Mouse (Mus musculus) stomach, embryonic 15.5 days (tissue): ENCODE measurements around the gene Zfp36l1. TPM values are rescaled to one million over a fixed set of nuclear protein-coding genes. Genes with fewer than 3 reads are reported as not detected.

Experiments
- ATAC-seq: fragments of 200-750 bp; cut with Nextera tagmentation; 2 replicates; pipeline ENCODE4 v1.8.0; 2017; ENCODE audit warnings: low read depth, moderate number of reproducible peaks, moderate TSS enrichment; ENCODE audit not compliant: insufficient read depth, low FRiP score
- H3K27ac ChIP-seq: fragments of 300-500 bp; sonication (generic); 2 replicates; pipeline ENCODE4 v1.5.1; 2015; ENCODE audit warnings: mild to moderate bottlenecking, inconsistent platforms
- H3K27me3 ChIP-seq: fragments of 300-500 bp; sonication (generic); replicated peaks from 2 replicates; pipeline ENCODE4 v1.6.1; 2015; ENCODE audit warnings: inconsistent platforms
- H3K36me3 ChIP-seq: fragments of 300-500 bp; sonication (generic); 2 replicates; pipeline ENCODE4 v1.6.1; 2015; ENCODE audit warnings: inconsistent platforms
- H3K4me1 ChIP-seq: fragments of 300-500 bp; sonication (generic); 2 replicates; pipeline ENCODE4 v1.6.1; 2015; ENCODE audit warnings: inconsistent platforms
- H3K4me2 ChIP-seq: fragments of 300-500 bp; sonication (generic); 2 replicates; pipeline ENCODE4 v1.6.1; 2015; ENCODE audit warnings: mild to moderate bottlenecking, inconsistent platforms
- H3K4me3 ChIP-seq: fragments of 300-500 bp; sonication (generic); replicated peaks from 2 replicates; pipeline ENCODE4 v1.5.1; 2015; ENCODE audit warnings: inconsistent platforms
- H3K9ac ChIP-seq: fragments of 300-500 bp; sonication (generic); 2 replicates; pipeline ENCODE4 v1.6.1; 2015; ENCODE audit warnings: inconsistent platforms
- H3K9me3 ChIP-seq: fragments of 300-500 bp; sonication (generic); 2 replicates; pipeline ENCODE4 v1.6.1; 2016; ENCODE audit warnings: inconsistent platforms
- WGBS: fragments of 180-500 bp; shearing (Covaris S2); methylation state at CpG from one replicate; pipeline ENCODE4 v1.1.7; 2015; 5-methylcytosine and 5-hydroxymethylcytosine counted together
- polyA plus RNA-seq: library from polyadenylated mRNA; unstranded; fragments of >200 nt; fragmentation: Nextera tagmentation; extraction: Ambion mirVana; gene quantifications from 2 replicates; pipeline ENCODE4 v1.2.1, GENCODE M21; 2015

The Zfp36l1 gene
- polyA plus RNA-seq, 1 experiment from 2014 or later, result 146 TPM

DNA sequence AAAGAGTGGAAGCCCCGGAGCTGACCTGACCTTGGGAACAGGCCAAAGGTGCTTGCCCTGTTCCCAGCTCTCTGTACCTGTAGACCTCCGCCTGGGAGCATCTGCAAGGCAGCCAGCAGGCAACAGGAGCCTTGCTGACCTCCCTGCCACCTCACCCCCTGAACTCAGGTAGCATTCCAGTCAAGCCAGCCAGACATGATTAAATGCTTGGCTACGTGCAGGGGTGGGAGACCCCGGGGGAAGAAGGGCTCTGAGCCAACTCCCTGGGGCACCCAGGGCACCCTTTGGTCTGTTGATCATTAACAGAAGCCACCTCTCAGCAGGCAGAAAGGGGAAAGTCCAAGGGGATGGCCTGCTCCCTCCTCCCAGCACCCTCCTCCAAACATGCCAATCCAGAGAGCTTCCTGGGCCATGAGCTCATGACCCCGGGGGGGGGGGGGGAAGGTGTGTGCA, 9.3 kb downstream of the Zfp36l1 start:
- peak overlapping the region; percentile 88 for H3K27ac ChIP-seq
- H3K4me3 ChIP-seq, result no peak overlapping the region
- ATAC-seq, result peak; percentile 86
- H3K4me1 ChIP-seq, result peaks cover 4% of the 10 kb centered on the region
- no peak overlapping the region for H3K9ac ChIP-seq
- H3K4me2 ChIP-seq, result peak overlapping the region; percentile 32; the same call in 1 of the 2 replicates
- no peaks in the 10 kb centered on the region for H3K9me3 ChIP-seq
- 20% methylated on average over 5 of the region's 5 CpGs for WGBS
- H3K36me3 ChIP-seq, result peaks cover 7% of the 10 kb centered on the region; the same call in 1 of the 2 replicates
- H3K27me3 ChIP-seq, result no peaks in the 10 kb centered on the region

DNA sequence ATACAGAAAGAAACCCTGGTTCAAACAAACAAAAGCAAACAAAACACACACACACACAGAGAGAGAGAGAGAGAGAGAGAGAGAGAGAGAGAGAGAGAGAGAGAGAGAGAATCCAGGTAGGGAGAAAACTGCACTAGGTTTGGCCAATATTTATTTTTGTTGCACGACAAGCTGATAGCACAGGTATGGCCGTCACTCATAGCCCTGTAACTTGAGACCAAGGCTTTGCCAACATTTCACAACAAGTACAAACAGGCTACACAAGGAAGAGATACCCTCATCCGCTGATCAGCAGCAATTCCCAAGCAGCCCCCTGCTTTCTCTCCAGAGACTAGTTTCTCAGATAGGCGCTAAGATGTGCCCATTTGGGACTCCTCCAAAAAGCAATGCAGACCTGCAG, 9.7 kb downstream of the Zfp36l1 start:
- 41% methylated on average over 4 of the region's 4 CpGs for WGBS
- Histone ChIP-seq H3K9me3 (no peaks in the 10 kb centered on the region), H3K4me1 (peaks cover 4% of the 10 kb centered on the region), H3K36me3 (peaks cover 7% of the 10 kb centered on the region; the same call in 1 of the 2 replicates), H3K4me2 (peak overlapping the region; percentile 32; the same call in 1 of the 2 replicates), H3K4me3 (no peak overlapping the region), H3K27me3 (no peaks in the 10 kb centered on the region), H3K9ac (no peak overlapping the region), H3K27ac (peak overlapping the region; percentile 88)
- ATAC-seq, result peak; percentile 74

GRCm38 (mm10) chr12:80098825-80099224, 14.0 kb downstream of the Zfp36l1 start:
- no peak for ATAC-seq
- no peaks in the 10 kb centered on the region for H3K9me3 ChIP-seq
- WGBS, result 75% methylated on average over 1 of the region's 1 CpGs
- no peaks in the 10 kb centered on the region for H3K36me3 ChIP-seq
- H3K4me1 ChIP-seq, result no peaks in the 10 kb centered on the region
- H3K4me3 ChIP-seq, result no peak overlapping the region
- H3K27me3 ChIP-seq, result no peaks in the 10 kb centered on the region
- no peak overlapping the region for H3K9ac ChIP-seq
- H3K4me2 ChIP-seq, result no peak overlapping the region
- peak overlapping the region; percentile 48; the same call in 1 of the 2 replicates for H3K27ac ChIP-seq

DNA sequence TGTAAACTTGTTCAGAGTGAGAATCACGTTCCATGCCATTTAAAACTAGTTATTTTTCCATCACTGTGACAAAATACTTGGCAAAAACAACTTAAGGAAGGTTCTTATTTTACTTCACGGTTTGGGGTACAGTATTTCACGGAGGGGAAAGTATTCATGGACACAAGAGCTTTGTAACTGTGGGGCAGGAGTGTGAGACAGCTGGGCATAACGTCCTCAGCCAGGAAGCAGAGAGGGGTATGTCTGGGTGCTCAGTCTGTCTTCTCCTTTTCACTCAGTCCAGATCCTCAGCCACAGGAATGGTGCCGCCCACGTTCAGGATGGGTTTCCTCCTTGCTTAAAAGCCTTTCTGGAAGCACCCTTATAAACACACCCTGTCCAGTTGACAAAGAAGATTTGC, 16.1 kb downstream of the Zfp36l1 start:
- peaks cover 7% of the 10 kb centered on the region; the same call in 1 of the 2 replicates for H3K4me1 ChIP-seq
- H3K27ac ChIP-seq, result no peak overlapping the region
- no peak for ATAC-seq
- no peak overlapping the region for H3K9ac ChIP-seq
- H3K36me3 ChIP-seq, result no peaks in the 10 kb centered on the region
- H3K4me2 ChIP-seq, result no peak overlapping the region
- no peaks in the 10 kb centered on the region for H3K27me3 ChIP-seq
- 75% methylated on average over 6 of the region's 6 CpGs for WGBS
- no peak overlapping the region for H3K4me3 ChIP-seq
- H3K9me3 ChIP-seq, result no peaks in the 10 kb centered on the region

GRCm38 (mm10) chr12:80092787-80093186, 20.0 kb downstream of the Zfp36l1 start:
- no peak for ATAC-seq
- no peak overlapping the region for H3K9ac ChIP-seq
- H3K27ac ChIP-seq, result no peak overlapping the region
- no peak overlapping the region for H3K4me3 ChIP-seq
- no peaks in the 10 kb centered on the region for H3K36me3 ChIP-seq
- H3K4me1 ChIP-seq, result peaks cover 16% of the 10 kb centered on the region; the same call in 1 of the 2 replicates
- H3K27me3 ChIP-seq, result no peaks in the 10 kb centered on the region
- H3K4me2 ChIP-seq, result no peak overlapping the region
- H3K9me3 ChIP-seq, result no peaks in the 10 kb centered on the region

DNA sequence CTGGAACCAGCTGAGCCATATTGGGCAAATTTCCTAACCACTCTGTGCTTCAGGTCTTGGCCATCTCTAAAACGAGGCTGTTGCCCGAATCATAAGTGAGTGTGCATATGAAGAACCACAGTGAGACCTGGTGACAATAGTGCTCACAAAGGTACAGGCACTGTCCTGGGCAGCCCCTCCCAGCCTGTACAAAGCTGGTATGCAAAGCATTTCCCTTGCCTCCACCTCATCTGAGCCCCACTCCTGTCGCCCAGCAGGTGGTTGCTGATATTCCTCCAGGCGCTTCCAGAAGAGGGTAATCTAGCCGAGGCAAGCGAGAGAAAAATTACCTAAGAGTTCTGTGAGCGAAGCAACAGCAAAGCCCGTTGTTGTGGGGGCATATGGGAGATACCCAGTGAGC, 21.7 kb downstream of the Zfp36l1 start:
- H3K9ac ChIP-seq, result no peak overlapping the region
- 35% methylated on average over 8 of the region's 8 CpGs for WGBS

DNA sequence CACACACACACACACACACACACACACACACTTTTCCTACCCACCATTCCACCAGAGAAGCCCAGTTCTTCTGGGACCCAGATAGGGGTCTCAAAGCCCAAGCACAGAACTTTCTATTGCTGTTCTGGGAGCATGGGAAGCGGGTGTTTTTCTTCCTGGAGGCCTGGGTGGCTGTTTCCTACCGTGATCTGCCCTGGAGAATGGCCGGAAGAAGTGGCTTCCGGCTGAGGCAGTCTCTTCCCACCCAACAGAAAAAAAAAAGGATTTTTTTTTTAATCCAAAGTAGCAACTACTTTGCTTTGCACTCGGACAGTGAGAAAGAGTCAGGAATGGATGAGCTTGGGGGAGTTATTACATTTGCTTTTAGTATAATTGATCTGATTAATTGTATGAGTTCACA, 22.3 kb downstream of the Zfp36l1 start:
- H3K4me2 ChIP-seq, result no peak overlapping the region
- H3K9me3 ChIP-seq, result no peaks in the 10 kb centered on the region

More for the DNA sequence above, 21.7 kb downstream of the Zfp36l1 start:
- Histone ChIP-seq H3K4me3 (no peak overlapping the region), H3K9me3 (no peaks in the 10 kb centered on the region), H3K4me2 (peak overlapping the region; percentile 32), H3K4me1 (peaks cover 16% of the 10 kb centered on the region; the same call in 1 of the 2 replicates), H3K27me3 (no peaks in the 10 kb centered on the region), H3K36me3 (no peaks in the 10 kb centered on the region), H3K27ac (peak overlapping the region; percentile 28; the same call in 1 of the 2 replicates)
- no peak for ATAC-seq

GRCm38 (mm10) chr12:80088143-80088542, 24.7 kb downstream of the Zfp36l1 start:
- Histone ChIP-seq H3K36me3 (no peaks in the 10 kb centered on the region), H3K4me2 (no peak overlapping the region), H3K27me3 (no peaks in the 10 kb centered on the region), H3K27ac (no peak overlapping the region), H3K9ac (no peak overlapping the region), H3K4me3 (no peak overlapping the region), H3K9me3 (no peaks in the 10 kb centered on the region), H3K4me1 (peaks cover 31% of the 10 kb centered on the region)
- WGBS, result 73% methylated on average over 4 of the region's 4 CpGs
- ATAC-seq, result peak; percentile 45; the same call in 1 of the 2 replicates

More for the DNA sequence above, 22.3 kb downstream of the Zfp36l1 start:
- 64% methylated on average over 5 of the region's 5 CpGs for WGBS
- Histone ChIP-seq H3K9ac (no peak overlapping the region), H3K27me3 (no peaks in the 10 kb centered on the region), H3K4me3 (no peak overlapping the region), H3K4me1 (peaks cover 16% of the 10 kb centered on the region; the same call in 1 of the 2 replicates), H3K36me3 (no peaks in the 10 kb centered on the region), H3K27ac (no peak overlapping the region)
- no peak for ATAC-seq

DNA sequence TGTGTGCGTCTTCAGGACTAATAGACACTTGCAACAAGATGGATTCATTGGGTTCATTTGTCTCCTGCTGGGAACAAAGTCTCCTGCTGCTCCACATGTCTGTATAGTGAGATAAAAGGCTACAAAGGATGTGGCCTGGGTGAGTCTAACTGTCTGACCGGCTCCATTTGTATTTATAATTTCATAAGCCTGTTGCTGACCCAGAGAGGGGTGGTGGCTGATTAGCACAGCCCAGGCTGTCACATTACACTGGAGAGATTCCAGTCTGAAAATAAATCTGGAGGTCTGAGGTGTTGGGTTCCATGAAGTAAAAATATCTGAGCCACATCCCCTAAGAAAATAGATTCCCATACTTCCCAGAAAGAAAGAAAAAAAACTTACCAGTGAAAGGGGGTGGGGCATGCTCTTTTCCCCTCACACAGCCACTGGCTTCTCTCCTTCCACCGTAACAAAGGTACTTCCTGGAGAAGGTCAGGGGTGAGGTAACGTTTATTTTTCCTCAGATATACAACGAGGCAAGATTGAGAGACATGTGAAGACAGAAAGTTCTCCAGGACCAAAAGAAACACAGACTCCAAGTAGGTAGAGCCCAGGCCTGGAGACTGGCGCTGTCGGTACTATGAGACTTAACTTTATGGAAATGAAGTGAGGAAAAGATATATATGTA, 28.2 kb downstream of the Zfp36l1 start:
- ATAC-seq, result no peak
- Histone ChIP-seq H3K36me3 (no peaks in the 10 kb centered on the region), H3K27me3 (no peaks in the 10 kb centered on the region), H3K9me3 (no peaks in the 10 kb centered on the region), H3K4me3 (no peak overlapping the region), H3K4me1 (peaks cover 30% of the 10 kb centered on the region), H3K4me2 (no peak overlapping the region), H3K27ac (peak overlapping the region; percentile 82), H3K9ac (no peak overlapping the region)
- WGBS, result 25% methylated on average over 7 of the region's 7 CpGs

GRCm38 (mm10) chr12:80083937-80084336, 28.9 kb downstream of the Zfp36l1 start:
- H3K4me1 ChIP-seq, result peaks cover 30% of the 10 kb centered on the region
- H3K4me3 ChIP-seq, result no peak overlapping the region
- no peaks in the 10 kb centered on the region for H3K36me3 ChIP-seq
- H3K27me3 ChIP-seq, result no peaks in the 10 kb centered on the region
- 17% methylated on average over 3 of the region's 3 CpGs for WGBS
- no peaks in the 10 kb centered on the region for H3K9me3 ChIP-seq
- H3K4me2 ChIP-seq, result no peak overlapping the region
- H3K9ac ChIP-seq, result no peak overlapping the region
- peak; percentile 86 for ATAC-seq
- H3K27ac ChIP-seq, result peak overlapping the region; percentile 82

GRCm38 (mm10) chr12:80083133-80083821, 29.5 kb downstream of the Zfp36l1 start:
- no peak for ATAC-seq

GRCm38 (mm10) chr12:80082730-80083129, 30.1 kb downstream of the Zfp36l1 start:
- Histone ChIP-seq H3K36me3 (no peaks in the 10 kb centered on the region), H3K4me1 (peaks cover 30% of the 10 kb centered on the region), H3K27me3 (no peaks in the 10 kb centered on the region), H3K9ac (no peak overlapping the region), H3K9me3 (no peaks in the 10 kb centered on the region), H3K27ac (peak overlapping the region; percentile 82), H3K4me3 (no peak overlapping the region), H3K4me2 (no peak overlapping the region)
- WGBS, result 87% methylated on average over 4 of the region's 4 CpGs
- 0 out of 2 replicates have a peak, but pooled peaks have one; percentile 9 for ATAC-seq

More at GRCm38 (mm10) chr12:80083133-80083821, 29.5 kb downstream of the Zfp36l1 start:
- H3K27me3 ChIP-seq, result no peaks in the 10 kb centered on the region
- H3K4me2 ChIP-seq, result no peak overlapping the region
- peaks cover 30% of the 10 kb centered on the region for H3K4me1 ChIP-seq
- H3K9ac ChIP-seq, result no peak overlapping the region
- peak overlapping the region; percentile 82 for H3K27ac ChIP-seq
- H3K4me3 ChIP-seq, result no peak overlapping the region
- 48% methylated on average over 7 of the region's 7 CpGs for WGBS
- no peaks in the 10 kb centered on the region for H3K36me3 ChIP-seq
- H3K9me3 ChIP-seq, result no peaks in the 10 kb centered on the region
